Mouse (Mus musculus) NIH3T3 (cell line): Measurements from ENCODE around the gene Tdgf1.

ENCODE experiments used
- DNase-seq: peaks from one replicate; pipeline ENCODE4 v3.0.0-alpha.2; 2012; ENCODE audit warnings: low read depth

The Tdgf1 gene

DNA sequence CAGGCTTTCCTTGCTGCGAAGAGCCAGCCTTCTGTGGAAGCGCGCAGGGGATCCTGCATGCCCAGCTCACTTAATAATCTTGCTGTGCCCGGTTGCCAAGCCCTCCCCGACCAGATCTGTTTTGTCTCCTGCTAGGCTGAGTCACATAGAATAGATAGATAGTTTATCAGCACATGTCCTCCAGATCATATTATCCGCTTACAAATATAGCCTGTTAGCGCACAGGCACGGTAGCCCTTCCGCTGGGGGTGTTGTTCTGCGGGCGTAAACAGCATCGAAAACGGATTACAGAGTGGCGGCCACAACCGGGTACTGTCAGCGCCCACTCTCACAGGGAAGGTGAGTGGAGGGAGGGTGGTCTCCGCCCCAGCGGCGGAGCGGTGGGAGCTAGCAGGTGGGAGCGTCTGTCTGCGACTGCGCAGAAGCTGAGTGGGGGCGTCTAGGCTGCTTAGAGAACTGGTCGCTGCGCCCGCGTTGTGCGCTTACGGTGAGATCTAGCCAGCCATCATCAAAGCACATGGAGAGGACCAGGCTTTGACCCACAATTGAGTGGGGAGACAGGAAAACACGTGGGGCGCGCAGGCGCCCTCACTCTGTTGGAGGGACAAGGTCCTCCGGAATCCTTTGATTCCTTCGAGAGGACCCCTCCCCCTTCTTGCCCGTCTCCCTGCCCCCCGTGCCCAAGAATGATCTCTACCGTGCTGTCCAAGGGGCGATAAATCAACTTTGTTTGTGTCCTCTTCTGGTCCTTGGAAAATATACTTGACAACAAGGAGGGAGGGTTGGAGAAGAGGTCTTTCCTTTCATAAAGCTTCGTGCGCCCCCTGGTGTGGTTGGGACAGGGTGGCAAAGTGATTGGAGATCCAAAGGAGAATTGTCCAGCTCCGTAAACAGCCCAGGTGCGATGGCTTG is 7.8 kb upstream of the Tdgf1 start:
- DNase-seq = peak; percentile 27

DNA sequence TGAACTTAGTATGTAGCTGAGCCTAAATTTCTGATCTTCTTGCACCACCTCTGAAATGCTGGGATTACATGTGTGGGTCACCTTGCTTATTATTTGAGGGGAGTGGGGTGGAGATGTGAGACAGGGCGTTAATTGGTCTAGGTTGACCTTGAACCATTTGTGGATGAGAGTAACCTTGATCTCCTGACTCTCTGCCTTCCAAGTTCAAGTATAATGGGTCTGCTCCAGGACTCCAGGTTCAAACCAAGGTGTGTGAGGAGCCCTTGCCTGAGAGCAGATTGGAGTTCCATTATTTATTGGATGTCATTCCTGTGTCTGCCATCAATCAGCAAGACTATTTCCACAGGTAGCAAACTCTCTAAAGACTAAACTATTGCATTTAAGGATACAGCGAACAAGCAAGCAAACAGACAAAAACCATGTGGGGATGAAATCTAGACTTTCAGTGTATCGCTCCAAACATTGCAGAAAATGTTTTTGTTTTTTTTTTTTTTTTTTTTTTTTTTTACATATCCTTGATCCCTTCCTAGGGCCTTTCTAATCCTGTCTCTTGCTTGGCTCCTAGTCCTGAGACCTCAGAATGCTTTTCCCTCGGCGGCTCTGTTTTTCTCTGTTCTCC is 7.1 kb upstream of the Tdgf1 start:
- no peak for DNase-seq

DNA sequence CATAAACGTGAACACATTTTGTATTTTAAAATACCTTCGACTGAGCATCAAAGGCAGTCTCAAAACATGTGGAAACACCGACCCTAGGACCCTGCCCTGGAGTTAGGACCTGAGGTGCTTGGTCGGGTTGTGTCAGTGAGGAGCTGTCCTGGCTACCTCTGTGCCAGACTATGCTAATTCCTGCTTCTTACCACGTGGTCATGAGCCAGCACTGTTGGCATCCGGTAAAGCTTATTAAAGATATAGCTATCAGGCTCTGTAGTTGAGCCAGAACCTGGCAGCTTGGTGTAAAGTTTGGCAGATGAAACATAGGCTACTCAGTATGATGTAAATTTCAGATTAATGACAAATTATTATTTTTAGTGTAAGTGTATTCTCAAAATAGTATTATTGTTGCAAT is 6.4 kb upstream of the Tdgf1 start:
- no peak for DNase-seq

DNA sequence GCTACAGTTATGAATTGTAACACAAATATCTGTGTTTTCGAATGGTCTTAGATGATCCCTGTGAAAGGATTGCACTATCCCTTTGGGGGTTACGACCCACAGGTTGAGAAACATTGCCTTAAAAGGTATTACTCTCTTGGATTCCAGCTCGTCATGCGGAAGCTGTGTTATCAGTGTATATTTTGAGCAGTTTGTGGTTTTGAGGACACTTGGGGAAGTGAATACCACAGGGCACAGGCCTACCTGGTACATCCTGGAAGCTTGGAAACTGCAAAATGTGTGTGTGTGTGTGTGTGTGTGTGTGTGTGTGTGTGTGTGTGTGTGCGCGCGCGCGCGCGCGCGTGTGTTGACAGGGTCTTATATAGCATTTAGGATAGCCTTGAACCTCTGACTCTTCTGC is 5.9 kb upstream of the Tdgf1 start:
- no peak for DNase-seq

DNA sequence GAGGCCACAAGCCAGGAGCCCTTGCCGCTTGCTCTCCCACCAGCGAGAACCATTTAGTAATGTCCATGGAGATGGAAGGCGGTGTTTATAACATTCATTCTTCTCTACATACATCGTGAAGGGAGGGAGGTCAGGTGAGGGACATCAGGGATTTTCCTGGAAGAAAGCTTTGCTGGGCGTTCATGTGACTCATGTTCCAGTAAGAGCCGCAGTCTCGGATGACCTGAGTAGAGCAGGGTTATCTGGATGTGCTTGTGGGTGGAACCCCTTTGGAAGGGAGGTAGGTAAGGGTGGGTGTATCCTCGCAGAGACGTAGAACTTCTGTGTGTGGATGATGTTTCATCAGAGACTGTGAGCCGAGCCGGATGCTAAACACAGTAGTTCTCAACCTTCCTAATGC is 5.4 kb upstream of the Tdgf1 start, which contains the start of gene Lrrc2:
TSS of gene Lrrc2 (plus strand) at position 149 of the 400 bp plus-strand sequence.
- DNase-seq = no peak

DNA sequence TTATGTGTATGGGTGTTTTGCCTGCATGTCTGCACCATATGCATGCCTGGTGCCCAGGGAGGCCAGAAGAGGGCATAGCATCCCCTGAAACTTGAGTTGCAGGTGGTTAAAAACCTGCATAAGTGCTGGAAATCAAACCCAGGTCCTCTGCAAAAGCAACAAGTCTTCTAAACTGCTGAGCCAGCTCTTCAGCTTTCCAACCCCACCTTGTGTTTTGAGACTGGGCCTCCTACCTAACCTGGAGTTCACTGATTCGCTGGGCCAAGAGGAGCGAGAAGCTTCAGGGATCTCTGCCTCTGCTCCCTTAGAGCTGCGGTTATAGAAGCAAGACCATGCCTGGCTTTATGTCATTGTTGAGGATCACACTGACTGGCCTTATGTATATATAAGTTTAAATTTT is 4.2 kb upstream of the Tdgf1 start:
- DNase-seq = no peak

- DNase-seq = no peak
Measured at GRCm38 (mm10) chr9:110948813-110949310, 2.9 kb upstream of the Tdgf1 start.

GRCm38 (mm10) chr9:110947900-110948299 is 1.9 kb upstream of the Tdgf1 start:
- no peak for DNase-seq

- no peak for DNase-seq
Measured at GRCm38 (mm10) chr9:110947261-110947661, 1.3 kb upstream of the Tdgf1 start.

DNA sequence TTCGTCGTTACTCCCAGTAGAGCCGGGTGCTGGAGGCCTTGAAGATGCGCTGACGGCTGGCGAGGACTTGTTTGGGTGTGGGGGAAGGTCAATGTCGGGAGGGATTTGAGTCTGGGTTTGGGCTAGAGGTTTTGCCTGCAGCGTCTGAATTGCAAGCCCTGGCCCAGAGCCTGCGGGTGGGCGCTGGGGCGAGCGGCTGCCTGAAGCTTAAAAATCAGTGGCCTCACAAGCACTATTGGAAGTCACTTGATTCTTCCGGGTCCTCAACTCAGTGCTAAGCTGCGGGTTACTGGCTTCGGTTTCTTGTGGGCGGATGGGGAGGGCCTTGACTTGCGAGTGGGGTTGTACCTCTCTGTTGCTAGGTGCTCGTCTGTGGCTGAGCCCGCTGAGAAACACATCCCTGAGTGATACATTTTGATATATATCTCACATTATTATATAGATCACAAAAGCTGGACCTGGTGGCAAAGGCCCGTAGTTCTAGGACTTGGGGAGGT is 638 bp upstream of the Tdgf1 start:
- no peak for DNase-seq

DNA sequence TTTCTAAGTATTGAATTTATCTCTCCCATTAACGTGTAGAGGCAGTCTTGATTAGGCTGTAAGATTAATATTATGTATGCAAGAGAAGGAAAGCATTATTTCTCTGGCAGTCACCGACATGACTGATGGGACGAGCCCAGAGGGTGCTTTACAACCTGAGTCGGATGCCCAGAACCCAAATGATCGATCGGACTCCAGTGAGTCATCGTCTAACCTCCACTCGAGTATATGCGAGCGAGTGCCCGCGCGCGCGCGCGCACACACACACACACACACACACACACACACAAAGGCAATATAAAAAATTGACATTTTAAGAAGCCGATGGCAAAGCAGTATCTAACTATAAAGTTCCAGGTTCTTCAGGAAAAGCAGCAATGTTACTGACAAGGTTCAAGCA is 615 bp downstream of the Tdgf1 start:
- DNase-seq = no peak

- DNase-seq = peak; percentile 45
Measured at GRCm38 (mm10) chr9:110944265-110944664, 1.7 kb downstream of the Tdgf1 start.

- no peak for DNase-seq
Measured at GRCm38 (mm10) chr9:110937506-110938490, 8.2 kb downstream of the Tdgf1 start.

GRCm38 (mm10) chr9:110935941-110936340 is 10.0 kb downstream of the Tdgf1 start:
- DNase-seq = no peak

- DNase-seq = no peak
Measured at GRCm38 (mm10) chr9:110933850-110934437, 12.0 kb downstream of the Tdgf1 start.

DNA sequence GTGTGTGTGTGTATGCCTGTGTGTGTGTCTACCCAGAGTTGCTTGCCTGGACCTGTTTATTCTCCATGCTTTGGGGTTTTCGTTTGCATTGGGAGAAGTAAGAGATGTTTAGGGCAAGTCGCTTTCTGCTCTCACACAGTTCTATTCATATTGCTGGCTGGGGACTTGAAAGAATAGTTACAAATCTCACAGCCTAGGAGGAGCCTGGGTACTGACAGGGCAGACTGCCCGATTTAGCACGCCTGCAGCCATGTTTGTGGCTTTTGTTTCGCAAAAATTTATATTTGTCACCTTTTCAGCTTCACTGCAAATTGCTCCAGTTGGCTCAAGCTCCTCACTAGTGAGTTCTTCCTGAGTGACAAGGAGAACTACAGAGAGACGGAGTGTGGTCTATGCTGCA is 14.4 kb downstream of the Tdgf1 start:
- no peak for DNase-seq

DNA sequence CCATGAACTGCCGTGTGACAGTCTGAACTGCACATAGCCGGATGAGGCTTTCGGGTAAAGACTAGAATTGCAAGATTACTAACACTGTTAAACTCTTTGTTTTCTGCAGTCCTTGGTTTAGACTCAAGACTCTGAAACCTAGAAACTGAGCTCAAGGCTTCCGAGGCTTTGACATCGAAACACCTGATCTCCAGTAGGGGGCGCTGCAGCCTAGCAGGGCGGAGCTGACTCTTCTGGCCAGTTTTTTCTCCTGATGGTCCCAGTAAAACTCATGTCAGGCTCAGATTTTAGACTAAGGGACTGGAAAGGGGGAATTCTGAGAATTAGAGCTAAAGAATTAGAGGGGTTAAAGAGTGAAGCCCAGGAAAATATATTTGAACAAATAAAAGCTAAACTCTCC is 23.2 kb downstream of the Tdgf1 start:
- peak; percentile 77 for DNase-seq

DNA sequence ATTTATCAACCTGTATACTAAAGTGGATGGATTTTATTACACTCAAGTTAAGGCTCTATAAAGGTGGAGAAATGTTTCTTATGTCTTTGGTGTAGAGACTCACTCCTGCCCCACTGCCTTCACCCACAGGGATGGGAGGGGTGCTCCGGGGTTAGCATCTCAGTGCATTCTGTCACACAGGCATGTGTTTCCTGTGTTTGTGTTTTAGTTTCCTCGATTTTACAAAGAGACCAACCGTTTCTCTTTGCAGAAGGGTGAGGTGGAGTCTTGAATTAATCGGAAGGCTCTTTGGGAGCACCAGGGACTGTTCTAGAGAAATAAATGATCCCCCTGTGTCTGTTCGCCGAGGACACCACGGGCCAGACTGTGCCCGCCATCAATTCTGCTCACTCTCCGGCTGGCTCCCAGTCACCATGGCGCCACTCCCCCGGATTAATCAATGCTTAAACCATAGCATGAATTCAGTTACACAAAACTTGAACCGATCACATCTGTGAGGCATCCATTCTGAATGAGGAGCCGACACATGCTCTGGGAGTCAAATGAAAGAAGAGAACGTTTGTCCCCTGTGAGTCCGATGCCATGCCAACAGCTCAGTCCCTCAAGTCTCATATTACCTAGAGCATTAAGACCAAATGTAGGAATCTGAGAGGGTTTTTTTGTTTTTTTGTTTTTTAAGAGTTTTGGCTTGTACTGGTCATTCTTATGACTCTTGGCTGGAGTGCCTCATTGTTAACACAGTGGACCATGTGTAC is 25.1 kb downstream of the Tdgf1 start:
- no peak for DNase-seq

DNA sequence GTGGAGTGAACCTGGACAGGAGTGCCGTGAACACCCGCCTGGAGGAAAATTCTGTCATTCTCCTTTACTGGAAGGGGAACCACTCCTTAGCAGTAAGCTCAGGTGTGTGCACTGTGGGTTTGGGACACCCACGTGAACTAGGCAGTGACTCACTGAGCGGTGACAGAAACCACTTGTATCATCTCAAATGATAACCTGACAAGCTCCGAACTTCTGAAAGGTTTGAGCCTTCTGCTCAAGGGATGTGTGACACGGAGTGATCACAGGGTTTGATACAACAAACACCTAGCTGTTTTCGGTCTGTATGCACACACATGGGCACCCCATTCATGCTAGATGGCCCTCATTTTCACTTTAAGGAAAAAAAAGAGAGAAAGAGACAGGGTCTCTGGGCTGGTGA is 29.2 kb downstream of the Tdgf1 start, which contains the start of gene Fam240a:
TSS of gene Fam240a (minus strand) at position 76 of the 400 bp plus-strand sequence.
- no peak for DNase-seq

- DNase-seq = no peak
Measured at GRCm38 (mm10) chr9:110915466-110915865, 30.5 kb downstream of the Tdgf1 start.
